Mouse (Mus musculus) embryonic facial prominence, embryonic 11.5 days (tissue): ENCODE data around the gene Lrrc27. TPM values are rescaled to one million over a fixed set of nuclear protein-coding genes. Genes with fewer than 3 reads are reported as not detected.

Experiments used
- ATAC-seq: fragments of 200-750 bp; cut with Nextera tagmentation; replicated peaks from 2 replicates; pipeline ENCODE4 v1.8.0; 2017; ENCODE audit warnings: low read depth; ENCODE audit not compliant: insufficient number of reproducible peaks, low FRiP score, low TSS enrichment
- DNase-seq: peaks from one replicate; pipeline ENCODE4 v3.0.0-alpha.2; 2015; ENCODE audit warnings: low spot score
- H3K27ac ChIP-seq: fragments of 300-500 bp; sonication (generic); replicated peaks from 2 replicates; pipeline ENCODE4 v1.5.1; 2014; ENCODE audit warnings: mild to moderate bottlenecking, low read depth, low read length, control low read depth
- H3K27me3 ChIP-seq: fragments of 300-500 bp; sonication (generic); 2 replicates; pipeline ENCODE4 v1.6.1; 2014; ENCODE audit warnings: mild to moderate bottlenecking, low read length, moderate library complexity, mixed read lengths; ENCODE audit not compliant: control insufficient read depth, insufficient read depth
- H3K36me3 ChIP-seq: fragments of 300-500 bp; sonication (generic); replicated peaks from 2 replicates; pipeline ENCODE4 v1.6.1; 2014; ENCODE audit warnings: low read depth, mild to moderate bottlenecking, low read length, moderate library complexity, mixed read lengths; ENCODE audit not compliant: control insufficient read depth, insufficient read depth
- H3K4me1 ChIP-seq: fragments of 300-500 bp; sonication (generic); 2 replicates; pipeline ENCODE4 v1.6.1; 2014; ENCODE audit warnings: low read length, mixed read lengths; ENCODE audit not compliant: control insufficient read depth, insufficient read depth
- H3K4me2 ChIP-seq: fragments of 300-500 bp; sonication (generic); 2 replicates; pipeline ENCODE4 v1.6.1; 2014; ENCODE audit warnings: low read depth, mild to moderate bottlenecking, control low read depth, low read length, moderate library complexity
- H3K4me3 ChIP-seq: fragments of 300-500 bp; sonication (generic); 2 replicates; pipeline ENCODE4 v1.5.1; 2014; ENCODE audit warnings: low read depth, low read length, control low read depth
- H3K9ac ChIP-seq: fragments of 300-500 bp; sonication (generic); replicated peaks from 2 replicates; pipeline ENCODE4 v1.6.1; 2014; ENCODE audit warnings: mild to moderate bottlenecking, control low read depth, low read length
- H3K9me3 ChIP-seq: fragments of 300-500 bp; sonication (generic); replicated peaks from 2 replicates; pipeline ENCODE4 v1.6.1; 2016; ENCODE audit warnings: mild to moderate bottlenecking, low read length, inconsistent platforms, mixed read lengths; ENCODE audit not compliant: control insufficient read depth
- WGBS: fragments of 180-500 bp; shearing (Covaris S2); extraction: QIAGEN DNeasy Blood & Tissue Kit; methylation state at CpG from one replicate; pipeline ENCODE4 v1.1.7; 2014; 5-methylcytosine and 5-hydroxymethylcytosine counted together
- polyA plus RNA-seq: library from polyadenylated mRNA; unstranded; fragments of >200 nt; fragmentation: Nextera tagmentation; extraction: Ambion mirVana; gene quantifications from 2 replicates; pipeline ENCODE4 v1.2.1, GENCODE M21; 2014

The Lrrc27 gene
- polyA plus RNA-seq, 1 experiment from 2014 or later, result 5.8 TPM

GRCm38 (mm10) chr7:139234426-139235188 lies 21.8 kb downstream of the Lrrc27 start:
- H3K36me3 ChIP-seq, result no peaks in the 10 kb centered on the region
- H3K27me3 ChIP-seq, result no peaks in the 10 kb centered on the region
- 8% methylated on average over 18 of the region's 18 CpGs for WGBS
- H3K9ac ChIP-seq, result 0 out of 2 replicates have a peak overlapping the region, but pooled peaks have one; percentile 28
- ATAC-seq (peak; percentile 40), DNase-seq (peak; percentile 57)
- no peak overlapping the region for H3K4me3 ChIP-seq
- no peak overlapping the region for H3K4me2 ChIP-seq
- H3K9me3 ChIP-seq, result no peaks in the 10 kb centered on the region
- no peaks in the 10 kb centered on the region for H3K4me1 ChIP-seq
- no peak overlapping the region for H3K27ac ChIP-seq

- DNase-seq (no peak), ATAC-seq (no peak)
- H3K9ac ChIP-seq, result no peak overlapping the region
- no peaks in the 10 kb centered on the region for H3K27me3 ChIP-seq
- no peaks in the 10 kb centered on the region for H3K9me3 ChIP-seq
- no peaks in the 10 kb centered on the region for H3K36me3 ChIP-seq
- 80% methylated on average over 12 of the region's 12 CpGs for WGBS
- no peak overlapping the region for H3K4me3 ChIP-seq
- no peak overlapping the region for H3K4me2 ChIP-seq
- H3K27ac ChIP-seq, result no peak overlapping the region
- no peaks in the 10 kb centered on the region for H3K4me1 ChIP-seq
Measured at GRCm38 (mm10) chr7:139235651-139236358, 23.0 kb downstream of the Lrrc27 start.

GRCm38 (mm10) chr7:139239432-139239831 lies 26.6 kb downstream of the Lrrc27 start:
- no peak overlapping the region for H3K4me3 ChIP-seq
- H3K27me3 ChIP-seq, result no peaks in the 10 kb centered on the region
- no peak for ATAC-seq
- H3K9me3 ChIP-seq, result no peaks in the 10 kb centered on the region
- H3K9ac ChIP-seq, result no peak overlapping the region
- H3K4me2 ChIP-seq, result no peak overlapping the region
- no peaks in the 10 kb centered on the region for H3K36me3 ChIP-seq
- H3K4me1 ChIP-seq, result no peaks in the 10 kb centered on the region
- no peak for DNase-seq
- H3K27ac ChIP-seq, result no peak overlapping the region
- WGBS, result 88% methylated on average over 3 of the region's 3 CpGs

- Histone ChIP-seq H3K4me2 (no peak overlapping the region), H3K4me1 (peaks cover 7% of the 10 kb centered on the region), H3K4me3 (no peak overlapping the region), H3K27ac (no peak overlapping the region), H3K27me3 (peaks cover 5% of the 10 kb centered on the region), H3K9ac (no peak overlapping the region), H3K9me3 (no peaks in the 10 kb centered on the region), H3K36me3 (no peaks in the 10 kb centered on the region)
- ATAC-seq (no peak), DNase-seq (no peak)
- WGBS, result 77% methylated on average over 5 of the region's 5 CpGs
Measured at GRCm38 (mm10) chr7:139246086-139246485, 33.3 kb downstream of the Lrrc27 start.

- H3K27me3 ChIP-seq, result peaks cover 5% of the 10 kb centered on the region
- no peaks in the 10 kb centered on the region for H3K36me3 ChIP-seq
- peak overlapping the region; percentile 95 for H3K4me2 ChIP-seq
- peaks cover 7% of the 10 kb centered on the region for H3K4me1 ChIP-seq
- DNase-seq (peak; percentile 60), ATAC-seq (peak; percentile 75)
- H3K9ac ChIP-seq, result peak overlapping the region; percentile 80
- H3K9me3 ChIP-seq, result no peaks in the 10 kb centered on the region
- WGBS, result 2% methylated on average over 38 of the region's 38 CpGs
- H3K4me3 ChIP-seq, result peak overlapping the region; percentile 68
- 0 out of 2 replicates have a peak overlapping the region, but pooled peaks have one; percentile 35 for H3K27ac ChIP-seq
Measured at GRCm38 (mm10) chr7:139246931-139247880, 34.4 kb downstream of the Lrrc27 start.

- Histone ChIP-seq H3K4me1 (peaks cover 7% of the 10 kb centered on the region), H3K4me3 (peak within 1 kb of the TSS; percentile 68), H3K36me3 (no peaks in the 10 kb centered on the region), H3K27me3 (peaks cover 5% of the 10 kb centered on the region), H3K4me2 (peak within 1 kb of the TSS; percentile 95), H3K27ac (peak within 1 kb of the TSS; percentile 35), H3K9me3 (no peaks in the 10 kb centered on the region), H3K9ac (peak within 1 kb of the TSS; percentile 80)
- peak; percentile 82 for DNase-seq
- ATAC-seq, result peak; percentile 67
- WGBS, result under 1% methylated on average over 62 of the region's 72 CpGs
Measured at GRCm38 (mm10) chr7:139247881-139248614, 35.3 kb downstream of the Lrrc27 start, which contains the start of gene Pwwp2b. Gene Pwwp2b, plus strand, starts transcription at chr7:139248482.
